Mouse (Mus musculus): ENCODE measurements around the gene Msx2. TPM values are rescaled to one million over a fixed set of nuclear protein-coding genes. Genes with fewer than 3 reads are reported as not detected.

Msx2 gene
- polyA plus RNA-seq, 1 experiment from 2014 or later: 66.3 TPM

- WGBS: 2% methylated on average over 9 of the region's 9 CpGs
- ATAC-seq (ENCODE audit: low FRiP score): no peak
- Histone ChIP-seq H3K27ac (ENCODE audit: low read depth, low read length) (peak overlapping the region; percentile 56), H3K9ac (ENCODE audit: low read depth, low read length) (peak overlapping the region; percentile 75; the same call in 1 of the 2 replicates), H3K36me3 (ENCODE audit: control insufficient read depth, insufficient read depth, low read length) (no peaks in the 10 kb centered on the region), H3K4me2 (replicated peaks; ENCODE audit: low read depth, low read length) (peak overlapping the region; percentile 81), H3K27me3 (ENCODE audit: control insufficient read depth, insufficient read depth, low read length) (peaks cover 74% of the 10 kb centered on the region), H3K4me1 (replicated peaks; ENCODE audit: control insufficient read depth, insufficient read depth, low read length) (no peaks in the 10 kb centered on the region; the same call in none of the 2 replicates), H3K4me3 (ENCODE audit: low read depth, low read length) (peak overlapping the region; percentile 53), H3K9me3 (ENCODE audit: control insufficient read depth, low read length) (no peaks in the 10 kb centered on the region)
- DNase-seq (ENCODE audit: low spot score): peak; percentile 32
These were observed 2.3 kb downstream of the Msx2 start for GRCm38 (mm10) chr13:53470437-53471151.

DNA sequence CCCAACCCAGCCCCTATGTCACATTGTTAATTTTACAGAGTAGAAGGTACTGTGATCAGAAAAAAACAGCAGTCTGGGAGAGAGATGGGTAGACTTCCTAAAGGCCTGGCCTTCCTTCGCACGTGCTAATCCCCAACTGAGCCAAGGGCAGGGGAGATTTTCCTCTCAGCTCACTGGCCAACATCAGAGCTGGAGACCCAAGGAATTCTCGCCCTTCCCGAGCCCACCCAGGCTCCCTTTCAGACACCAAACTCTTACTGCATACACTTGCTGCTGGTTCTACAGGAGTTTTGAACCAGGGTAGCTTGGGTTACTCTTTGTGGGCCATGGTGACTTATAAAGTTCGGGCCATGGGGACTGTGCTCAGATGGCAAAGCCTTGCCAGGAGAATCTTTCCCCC lies 3.1 kb downstream of the Msx2 start:
- Histone ChIP-seq H3K4me3 (ENCODE audit: low read depth, low read length) (peak overlapping the region; percentile 53), H3K36me3 (ENCODE audit: control insufficient read depth, insufficient read depth, low read length) (no peaks in the 10 kb centered on the region), H3K27me3 (ENCODE audit: control insufficient read depth, insufficient read depth, low read length) (peaks cover 73% of the 10 kb centered on the region), H3K4me1 (replicated peaks; ENCODE audit: control insufficient read depth, insufficient read depth, low read length) (no peaks in the 10 kb centered on the region; the same call in 1 of the 2 replicates), H3K27ac (ENCODE audit: low read depth, low read length) (no peak overlapping the region), H3K9ac (ENCODE audit: low read depth, low read length) (peak overlapping the region; percentile 75), H3K9me3 (ENCODE audit: control insufficient read depth, low read length) (no peaks in the 10 kb centered on the region), H3K4me2 (replicated peaks; ENCODE audit: low read depth, low read length) (peak overlapping the region; percentile 81)
- DNase-seq (ENCODE audit: low spot score) (peak; percentile 25), ATAC-seq (ENCODE audit: low FRiP score) (no peak)
- 7% methylated on average over 5 of the region's 5 CpGs for WGBS

- H3K27me3 ChIP-seq (ENCODE audit: control insufficient read depth, insufficient read depth, low read length): peaks cover 62% of the 10 kb centered on the region
- WGBS: 11% methylated on average over 14 of the region's 14 CpGs
- no peak for ATAC-seq (ENCODE audit: low FRiP score)
- 0 out of 2 replicates have a peak overlapping the region, but pooled peaks have one; percentile 15 for H3K9ac ChIP-seq (ENCODE audit: low read depth, low read length)
- peak overlapping the region; percentile 16 for H3K4me3 ChIP-seq (ENCODE audit: low read depth, low read length)
- H3K4me2 ChIP-seq (replicated peaks; ENCODE audit: low read depth, low read length): peak overlapping the region; percentile 34
- DNase-seq (ENCODE audit: low spot score): peak; percentile 50
- no peaks in the 10 kb centered on the region for H3K9me3 ChIP-seq (ENCODE audit: control insufficient read depth, low read length)
- peak overlapping the region; percentile 30; the same call in 1 of the 2 replicates for H3K27ac ChIP-seq (ENCODE audit: low read depth, low read length)
- peaks cover 5% of the 10 kb centered on the region for H3K4me1 ChIP-seq (replicated peaks; ENCODE audit: control insufficient read depth, insufficient read depth, low read length)
- H3K36me3 ChIP-seq (ENCODE audit: control insufficient read depth, insufficient read depth, low read length): no peaks in the 10 kb centered on the region
These were observed 4.7 kb downstream of the Msx2 start for GRCm38 (mm10) chr13:53468171-53468570.

GRCm38 (mm10) chr13:53466189-53466866 lies 6.5 kb downstream of the Msx2 start:
- Histone ChIP-seq H3K4me1 (replicated peaks; ENCODE audit: control insufficient read depth, insufficient read depth, low read length) (peaks cover 11% of the 10 kb centered on the region), H3K4me2 (replicated peaks; ENCODE audit: low read depth, low read length) (peak overlapping the region; percentile 40), H3K27me3 (ENCODE audit: control insufficient read depth, insufficient read depth, low read length) (peaks cover 57% of the 10 kb centered on the region), H3K36me3 (ENCODE audit: control insufficient read depth, insufficient read depth, low read length) (no peaks in the 10 kb centered on the region), H3K27ac (ENCODE audit: low read depth, low read length) (peak overlapping the region; percentile 49; the same call in 1 of the 2 replicates), H3K9ac (ENCODE audit: low read depth, low read length) (0 out of 2 replicates have a peak overlapping the region, but pooled peaks have one; percentile 21), H3K9me3 (ENCODE audit: control insufficient read depth, low read length) (no peaks in the 10 kb centered on the region), H3K4me3 (ENCODE audit: low read depth, low read length) (peak overlapping the region; percentile 17; the same call in 1 of the 2 replicates)
- 1% methylated on average over 18 of the region's 18 CpGs for WGBS
- ATAC-seq (ENCODE audit: low FRiP score): no peak
- DNase-seq (ENCODE audit: low spot score): peak; percentile 58

- DNase-seq (ENCODE audit: low spot score) (no peak), ATAC-seq (ENCODE audit: low FRiP score) (no peak)
- H3K4me1 ChIP-seq (replicated peaks; ENCODE audit: control insufficient read depth, insufficient read depth, low read length): peaks cover 14% of the 10 kb centered on the region
- no peaks in the 10 kb centered on the region for H3K36me3 ChIP-seq (ENCODE audit: control insufficient read depth, insufficient read depth, low read length)
- WGBS: under 1% methylated on average over 26 of the region's 26 CpGs
- peak overlapping the region; percentile 40 for H3K4me2 ChIP-seq (replicated peaks; ENCODE audit: low read depth, low read length)
- H3K27ac ChIP-seq (ENCODE audit: low read depth, low read length): peak overlapping the region; percentile 49
- H3K9me3 ChIP-seq (ENCODE audit: control insufficient read depth, low read length): no peaks in the 10 kb centered on the region
- peak overlapping the region; percentile 38 for H3K9ac ChIP-seq (ENCODE audit: low read depth, low read length)
- H3K27me3 ChIP-seq (ENCODE audit: control insufficient read depth, insufficient read depth, low read length): peaks cover 52% of the 10 kb centered on the region
- H3K4me3 ChIP-seq (ENCODE audit: low read depth, low read length): peak overlapping the region; percentile 17
These were observed 7.6 kb downstream of the Msx2 start for GRCm38 (mm10) chr13:53465191-53465820.

DNA sequence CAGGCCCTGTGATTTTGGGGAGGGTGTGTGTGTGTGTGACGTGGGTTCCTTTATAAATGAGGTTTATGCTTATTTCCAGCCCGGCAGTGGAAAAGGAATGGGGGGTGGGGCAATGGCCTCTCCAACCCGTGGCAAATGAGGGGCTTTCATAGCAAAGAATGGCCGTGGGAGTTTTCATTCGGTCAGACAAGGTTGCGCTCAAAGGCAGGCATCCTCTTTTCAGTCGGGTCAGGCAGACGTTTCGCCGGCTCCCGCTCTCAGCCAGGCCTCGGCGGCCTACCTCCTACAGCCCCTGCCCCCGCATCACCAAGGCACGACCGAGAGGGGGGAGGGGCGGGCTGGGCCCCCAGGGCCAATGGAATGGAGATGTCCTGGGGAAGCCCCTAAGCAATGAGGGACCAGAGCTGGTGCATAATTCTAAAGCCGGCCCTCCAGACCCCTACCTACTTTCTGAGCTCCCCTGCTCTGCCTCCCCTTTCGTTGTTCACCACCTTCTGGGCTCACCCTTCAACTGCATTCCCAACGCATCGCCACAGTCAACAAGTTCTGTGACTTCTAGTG lies 8.4 kb downstream of the Msx2 start:
- ATAC-seq (ENCODE audit: low FRiP score) (peak; percentile 80), DNase-seq (ENCODE audit: low spot score) (peak; percentile 78)
- Histone ChIP-seq H3K36me3 (ENCODE audit: control insufficient read depth, insufficient read depth, low read length) (no peaks in the 10 kb centered on the region), H3K27me3 (ENCODE audit: control insufficient read depth, insufficient read depth, low read length) (peaks cover 44% of the 10 kb centered on the region), H3K9me3 (ENCODE audit: control insufficient read depth, low read length) (no peaks in the 10 kb centered on the region), H3K9ac (ENCODE audit: low read depth, low read length) (peak overlapping the region; percentile 12), H3K4me1 (replicated peaks; ENCODE audit: control insufficient read depth, insufficient read depth, low read length) (peaks cover 14% of the 10 kb centered on the region), H3K27ac (ENCODE audit: low read depth, low read length) (peak overlapping the region; percentile 49), H3K4me3 (ENCODE audit: low read depth, low read length) (0 out of 2 replicates have a peak overlapping the region, but pooled peaks have one; percentile 10), H3K4me2 (replicated peaks; ENCODE audit: low read depth, low read length) (peak overlapping the region; percentile 40)
- 0% methylated on average over 15 of the region's 21 CpGs for WGBS

DNA sequence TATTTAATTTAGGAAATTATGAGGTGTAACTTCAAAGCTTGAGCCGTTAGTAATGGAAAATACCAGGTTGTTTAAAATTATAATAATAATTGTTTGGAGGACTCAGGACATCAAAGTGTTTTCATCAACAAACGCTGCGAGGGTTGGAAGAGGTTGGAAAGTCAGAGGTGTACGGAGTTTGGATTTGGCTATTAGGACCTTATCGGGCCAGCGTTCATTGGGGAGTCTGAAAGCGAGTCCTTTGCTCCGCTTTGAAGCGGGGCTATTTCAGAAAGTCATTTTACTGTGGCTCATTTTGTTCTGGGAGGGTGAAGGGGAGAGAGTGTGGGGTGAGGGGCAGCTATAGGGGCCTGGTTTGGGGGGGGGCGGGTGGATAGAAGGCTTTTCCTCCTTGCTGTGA lies 8.9 kb downstream of the Msx2 start:
- no peaks in the 10 kb centered on the region for H3K9me3 ChIP-seq (ENCODE audit: control insufficient read depth, low read length)
- H3K27ac ChIP-seq (ENCODE audit: low read depth, low read length): peak overlapping the region; percentile 49; the same call in 1 of the 2 replicates
- H3K4me2 ChIP-seq (replicated peaks; ENCODE audit: low read depth, low read length): peak overlapping the region; percentile 40
- 3% methylated on average over 9 of the region's 10 CpGs for WGBS
- H3K4me3 ChIP-seq (ENCODE audit: low read depth, low read length): no peak overlapping the region
- peaks cover 38% of the 10 kb centered on the region for H3K27me3 ChIP-seq (ENCODE audit: control insufficient read depth, insufficient read depth, low read length)
- H3K9ac ChIP-seq (ENCODE audit: low read depth, low read length): no peak overlapping the region; the same call in 1 of the 2 replicates
- peak; percentile 58 for DNase-seq (ENCODE audit: low spot score)
- ATAC-seq (ENCODE audit: low FRiP score): peak; percentile 31
- no peaks in the 10 kb centered on the region for H3K36me3 ChIP-seq (ENCODE audit: control insufficient read depth, insufficient read depth, low read length)
- peaks cover 14% of the 10 kb centered on the region for H3K4me1 ChIP-seq (replicated peaks; ENCODE audit: control insufficient read depth, insufficient read depth, low read length)

DNA sequence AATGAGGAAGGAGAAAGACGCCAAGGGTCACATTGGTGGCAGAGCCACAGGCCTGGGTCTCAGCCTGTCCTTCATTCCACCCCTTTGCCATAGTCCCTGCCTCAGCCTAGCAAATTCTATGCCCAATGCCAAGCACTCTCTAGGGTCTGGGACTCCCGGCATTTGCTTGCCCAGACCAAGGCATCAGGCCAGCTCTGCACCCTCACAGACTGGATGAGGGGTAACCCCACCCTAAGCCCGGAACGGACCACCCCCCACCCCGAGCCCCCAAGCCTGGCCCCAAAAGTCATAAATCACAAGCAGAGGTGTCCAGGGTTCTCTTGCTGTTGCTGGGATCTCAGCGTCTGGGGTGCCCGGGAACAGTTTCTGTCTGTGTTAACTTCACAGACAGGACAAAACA lies 9.8 kb downstream of the Msx2 start:
- peaks cover 33% of the 10 kb centered on the region for H3K27me3 ChIP-seq (ENCODE audit: control insufficient read depth, insufficient read depth, low read length)
- peak; percentile 49 for DNase-seq (ENCODE audit: low spot score)
- ATAC-seq (ENCODE audit: low FRiP score): no peak

More for the DNA sequence above, 9.8 kb downstream of the Msx2 start:
- WGBS: 0% methylated on average over 7 of the region's 7 CpGs
- Histone ChIP-seq H3K27ac (ENCODE audit: low read depth, low read length) (peak overlapping the region; percentile 70), H3K4me2 (replicated peaks; ENCODE audit: low read depth, low read length) (peak overlapping the region; percentile 62), H3K9ac (ENCODE audit: low read depth, low read length) (peak overlapping the region; percentile 1; the same call in 1 of the 2 replicates), H3K4me1 (replicated peaks; ENCODE audit: control insufficient read depth, insufficient read depth, low read length) (peaks cover 14% of the 10 kb centered on the region), H3K9me3 (ENCODE audit: control insufficient read depth, low read length) (no peaks in the 10 kb centered on the region), H3K4me3 (ENCODE audit: low read depth, low read length) (no peak overlapping the region), H3K36me3 (ENCODE audit: control insufficient read depth, insufficient read depth, low read length) (no peaks in the 10 kb centered on the region)
